Mouse (Mus musculus) ES-E14 (cell line): Measurements from ENCODE around the gene Palm.

Experiments
- CHD2 ChIP-seq: IDR thresholded peaks from 2 replicates; pipeline ENCODE4 v1.6.1; 2014; ENCODE audit warnings: mild to moderate bottlenecking, low read depth, low read length, inconsistent platforms
- ZNF384 ChIP-seq: IDR thresholded peaks from 2 replicates; pipeline ENCODE4 v1.6.1; 2012; ENCODE audit warnings: low read depth, low read length, inconsistent platforms

DNA sequence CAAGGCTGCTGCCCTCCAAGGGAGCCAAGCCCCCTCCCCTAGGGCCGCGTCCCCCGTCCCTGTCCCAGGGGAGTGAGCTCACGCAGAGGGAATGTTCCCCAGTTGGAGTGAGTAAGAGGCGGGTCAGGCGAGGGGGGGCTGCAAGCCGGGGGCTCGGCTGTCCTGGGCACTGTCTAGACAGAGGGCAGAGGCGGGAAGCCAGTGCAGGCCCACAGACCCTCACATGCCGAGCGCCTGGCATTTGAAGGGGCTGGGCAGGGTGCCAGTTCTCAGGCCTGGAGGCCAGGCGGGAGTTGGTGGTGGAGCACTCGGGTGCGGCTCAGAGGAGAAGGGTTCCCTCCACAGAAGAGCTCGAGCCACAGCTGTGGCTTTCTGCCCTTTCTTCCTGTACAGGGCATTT is 15.4 kb upstream of the Palm start:
- TF ChIP-seq ZNF384 (no peak), CHD2 (no peak)
